Mouse (Mus musculus): ENCODE measurements around the gene Farp1. TPM values are rescaled to one million over a fixed set of nuclear protein-coding genes. Genes with fewer than 3 reads are reported as not detected.
A peak's percentile ranks its signal among the peaks of the same experiment; 100 is the strongest.
"Not testable (repeated sequence)": the region's sequence is repeated elsewhere in the genome, so short reads cannot be mapped to it uniquely, and the experiment has no call there.

Farp1 gene
- polyA plus RNA-seq, 1 experiment from 2014 or later = 35.6 TPM

DNA sequence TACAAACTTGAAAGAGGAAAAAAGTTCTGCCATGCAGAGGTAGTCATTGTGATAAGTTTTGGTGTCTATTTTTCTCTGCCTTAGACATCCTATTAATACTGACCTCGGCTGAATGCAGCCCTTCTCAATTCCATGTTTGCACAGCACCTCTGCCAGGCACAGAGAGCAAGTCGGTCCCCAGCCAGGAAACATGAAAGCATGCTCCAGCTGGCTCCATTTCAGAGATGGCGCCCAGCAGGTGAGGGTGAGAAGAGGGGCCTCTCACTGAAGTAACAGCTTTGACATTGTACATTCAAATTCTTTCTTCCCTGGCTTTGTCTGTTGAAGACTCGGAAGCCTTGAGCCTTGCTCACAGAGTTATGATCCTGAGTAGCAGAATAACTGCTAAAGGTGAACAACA is 140.9 kb downstream of the Farp1 start:
- Histone ChIP-seq H3K9ac (replicated peaks) (no peak overlapping the region), H3K36me3 (no peaks in the 10 kb centered on the region), H3K27me3 (no peaks in the 10 kb centered on the region), H3K27ac (replicated peaks) (no peak overlapping the region), H3K9me3 (no peaks in the 10 kb centered on the region), H3K4me3 (no peak overlapping the region), H3K4me1 (peaks cover 40% of the 10 kb centered on the region), H3K4me2 (replicated peaks) (no peak overlapping the region)
- no peak for ATAC-seq (replicated peaks)
- WGBS = 35% methylated on average over 4 of the region's 4 CpGs

DNA sequence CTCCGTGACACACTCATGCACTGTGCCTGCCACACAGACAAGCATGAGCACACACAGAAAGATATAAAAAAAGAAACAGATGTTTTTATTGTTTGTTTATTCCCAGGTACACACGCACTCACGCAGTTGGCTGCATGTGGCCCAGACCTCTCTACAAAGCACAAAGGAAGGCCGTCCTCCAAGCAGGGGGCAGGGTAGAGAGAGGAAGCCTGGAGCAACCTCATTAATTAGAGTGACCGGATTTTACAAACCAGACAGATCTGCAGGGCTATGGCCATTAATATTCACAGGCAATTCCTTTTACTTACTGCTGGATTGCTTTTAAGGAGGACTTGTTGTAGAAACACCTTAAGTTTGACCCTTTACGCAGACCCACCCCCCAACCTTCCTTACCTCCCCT is 142.9 kb downstream of the Farp1 start:
- H3K9ac ChIP-seq (replicated peaks) = no peak overlapping the region
- ATAC-seq (replicated peaks) = no peak
- no peaks in the 10 kb centered on the region for H3K9me3 ChIP-seq
- no peak overlapping the region for H3K4me2 ChIP-seq (replicated peaks)
- H3K4me3 ChIP-seq = no peak overlapping the region
- H3K4me1 ChIP-seq = peaks cover 20% of the 10 kb centered on the region
- H3K27me3 ChIP-seq = no peaks in the 10 kb centered on the region
- 50% methylated on average over 6 of the region's 6 CpGs for WGBS
- no peak overlapping the region for H3K27ac ChIP-seq (replicated peaks)
- no peaks in the 10 kb centered on the region for H3K36me3 ChIP-seq

- Histone ChIP-seq H3K4me1 (peaks cover 16% of the 10 kb centered on the region), H3K4me2 (replicated peaks) (no peak overlapping the region), H3K9ac (replicated peaks) (no peak overlapping the region), H3K9me3 (no peaks in the 10 kb centered on the region), H3K27ac (replicated peaks) (no peak overlapping the region), H3K27me3 (no peaks in the 10 kb centered on the region), H3K4me3 (no peak overlapping the region), H3K36me3 (no peaks in the 10 kb centered on the region)
- ATAC-seq (replicated peaks) = no peak
- 88% methylated on average over 9 of the region's 9 CpGs for WGBS
These were observed 145.6 kb downstream of the Farp1 start for GRCm38 (mm10) chr14:121180611-121181010.

GRCm38 (mm10) chr14:121181798-121182197 is 146.8 kb downstream of the Farp1 start:
- 89% methylated on average over 4 of the region's 4 CpGs for WGBS
- ATAC-seq (replicated peaks) = no peak
- no peaks in the 10 kb centered on the region for H3K27me3 ChIP-seq
- no peaks in the 10 kb centered on the region for H3K9me3 ChIP-seq
- H3K27ac ChIP-seq (replicated peaks) = no peak overlapping the region
- H3K4me3 ChIP-seq = no peak overlapping the region
- no peak overlapping the region for H3K9ac ChIP-seq (replicated peaks)
- H3K4me2 ChIP-seq (replicated peaks) = no peak overlapping the region
- no peaks in the 10 kb centered on the region for H3K36me3 ChIP-seq
- H3K4me1 ChIP-seq = peaks cover 7% of the 10 kb centered on the region; the same call in 1 of the 2 replicates

- H3K9me3 ChIP-seq = no peaks in the 10 kb centered on the region
- H3K9ac ChIP-seq (replicated peaks) = no peak overlapping the region
- 79% methylated on average over 8 of the region's 8 CpGs for WGBS
- ATAC-seq (replicated peaks) = no peak
- no peak overlapping the region for H3K4me3 ChIP-seq
- H3K4me1 ChIP-seq = peaks cover 7% of the 10 kb centered on the region; the same call in 1 of the 2 replicates
- no peaks in the 10 kb centered on the region for H3K36me3 ChIP-seq
- H3K4me2 ChIP-seq (replicated peaks) = no peak overlapping the region
- H3K27me3 ChIP-seq = no peaks in the 10 kb centered on the region
- no peak overlapping the region for H3K27ac ChIP-seq (replicated peaks)
These were observed 148.0 kb downstream of the Farp1 start for GRCm38 (mm10) chr14:121182967-121183366.

- Histone ChIP-seq H3K27ac (replicated peaks) (no peak overlapping the region), H3K4me1 (peaks cover 7% of the 10 kb centered on the region; the same call in 1 of the 2 replicates), H3K36me3 (no peaks in the 10 kb centered on the region), H3K9ac (replicated peaks) (no peak overlapping the region), H3K4me2 (replicated peaks) (no peak overlapping the region), H3K4me3 (no peak overlapping the region), H3K9me3 (no peaks in the 10 kb centered on the region), H3K27me3 (no peaks in the 10 kb centered on the region)
- 34% methylated on average over 8 of the region's 8 CpGs for WGBS
- peak; percentile 51; the same call in 1 of the 2 replicates for ATAC-seq (replicated peaks)
These were observed 148.6 kb downstream of the Farp1 start for GRCm38 (mm10) chr14:121183414-121184130.

DNA sequence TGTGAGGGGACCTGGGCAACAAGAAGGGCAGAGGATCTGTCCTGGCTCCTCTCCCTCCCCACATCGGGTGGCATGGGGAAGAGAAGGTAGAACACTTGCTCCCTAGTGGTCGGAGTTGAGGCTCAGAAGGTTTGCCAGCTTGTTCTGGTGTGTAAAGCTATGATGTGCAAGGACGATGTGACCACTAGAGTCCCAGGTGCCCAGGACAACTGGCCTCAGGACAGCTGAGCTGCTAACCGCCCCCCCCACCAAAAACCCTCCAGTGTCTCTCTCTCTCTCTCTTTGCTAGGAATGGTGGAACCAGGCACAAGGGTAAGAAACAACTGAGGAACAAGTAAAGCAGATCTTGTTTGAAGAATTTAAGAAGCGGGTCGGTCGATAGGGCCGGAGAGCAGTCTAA is 149.4 kb downstream of the Farp1 start:
- WGBS = 92% methylated on average over 8 of the region's 8 CpGs
- no peak overlapping the region for H3K4me3 ChIP-seq
- H3K27ac ChIP-seq (replicated peaks) = no peak overlapping the region
- no peak for ATAC-seq (replicated peaks)
- H3K27me3 ChIP-seq = no peaks in the 10 kb centered on the region
- H3K4me1 ChIP-seq = peaks cover 7% of the 10 kb centered on the region; the same call in 1 of the 2 replicates
- H3K4me2 ChIP-seq (replicated peaks) = no peak overlapping the region
- H3K9ac ChIP-seq (replicated peaks) = no peak overlapping the region
- no peaks in the 10 kb centered on the region for H3K9me3 ChIP-seq
- no peaks in the 10 kb centered on the region for H3K36me3 ChIP-seq

GRCm38 (mm10) chr14:121186402-121186894 is 151.4 kb downstream of the Farp1 start:
- Histone ChIP-seq H3K27ac (replicated peaks) (no peak overlapping the region), H3K4me1 (peaks cover 8% of the 10 kb centered on the region), H3K27me3 (no peaks in the 10 kb centered on the region), H3K4me2 (replicated peaks) (no peak overlapping the region), H3K36me3 (no peaks in the 10 kb centered on the region), H3K9me3 (no peaks in the 10 kb centered on the region), H3K4me3 (no peak overlapping the region), H3K9ac (replicated peaks) (no peak overlapping the region)
- WGBS = 91% methylated on average over 8 of the region's 8 CpGs
- ATAC-seq (replicated peaks) = no peak

GRCm38 (mm10) chr14:121189840-121190239 is 154.8 kb downstream of the Farp1 start:
- WGBS = 98% methylated on average over 10 of the region's 10 CpGs
- not testable (repeated sequence) for H3K36me3 ChIP-seq; H3K27me3 ChIP-seq; H3K27ac ChIP-seq (replicated peaks); H3K4me3 ChIP-seq; ATAC-seq (replicated peaks); H3K4me2 ChIP-seq (replicated peaks); H3K9me3 ChIP-seq; H3K9ac ChIP-seq (replicated peaks)
- peaks cover 12% of the 10 kb centered on the region for H3K4me1 ChIP-seq

- H3K9ac ChIP-seq (replicated peaks) = no peak overlapping the region
- no peaks in the 10 kb centered on the region for H3K9me3 ChIP-seq
- H3K36me3 ChIP-seq = no peaks in the 10 kb centered on the region
- no peak overlapping the region for H3K4me3 ChIP-seq
- no peaks in the 10 kb centered on the region for H3K27me3 ChIP-seq
- H3K4me2 ChIP-seq (replicated peaks) = no peak overlapping the region
- no peak overlapping the region for H3K27ac ChIP-seq (replicated peaks)
- peaks cover 12% of the 10 kb centered on the region for H3K4me1 ChIP-seq
- 92% methylated on average over 9 of the region's 9 CpGs for WGBS
- no peak for ATAC-seq (replicated peaks)
These were observed 155.4 kb downstream of the Farp1 start for GRCm38 (mm10) chr14:121190386-121190785.

GRCm38 (mm10) chr14:121191739-121192138 is 156.7 kb downstream of the Farp1 start:
- peaks cover 12% of the 10 kb centered on the region for H3K4me1 ChIP-seq
- no peak overlapping the region for H3K4me2 ChIP-seq (replicated peaks)
- 50% methylated on average over 13 of the region's 13 CpGs for WGBS
- no peaks in the 10 kb centered on the region for H3K27me3 ChIP-seq
- H3K36me3 ChIP-seq = no peaks in the 10 kb centered on the region
- peak overlapping the region; percentile 75 for H3K27ac ChIP-seq (replicated peaks)
- ATAC-seq (replicated peaks) = peak; percentile 79
- no peak overlapping the region for H3K4me3 ChIP-seq
- H3K9ac ChIP-seq (replicated peaks) = no peak overlapping the region
- H3K9me3 ChIP-seq = peaks cover 3% of the 10 kb centered on the region; the same call in 1 of the 2 replicates

- Histone ChIP-seq H3K9ac (replicated peaks) (no peak overlapping the region), H3K4me3 (no peak overlapping the region), H3K27me3 (no peaks in the 10 kb centered on the region), H3K36me3 (no peaks in the 10 kb centered on the region), H3K27ac (replicated peaks) (peak overlapping the region; percentile 75), H3K4me1 (peaks cover 12% of the 10 kb centered on the region), H3K4me2 (replicated peaks) (no peak overlapping the region), H3K9me3 (peaks cover 3% of the 10 kb centered on the region; the same call in 1 of the 2 replicates)
- WGBS = 57% methylated on average over 5 of the region's 5 CpGs
- no peak for ATAC-seq (replicated peaks)
These were observed 157.4 kb downstream of the Farp1 start for GRCm38 (mm10) chr14:121192394-121192793.

DNA sequence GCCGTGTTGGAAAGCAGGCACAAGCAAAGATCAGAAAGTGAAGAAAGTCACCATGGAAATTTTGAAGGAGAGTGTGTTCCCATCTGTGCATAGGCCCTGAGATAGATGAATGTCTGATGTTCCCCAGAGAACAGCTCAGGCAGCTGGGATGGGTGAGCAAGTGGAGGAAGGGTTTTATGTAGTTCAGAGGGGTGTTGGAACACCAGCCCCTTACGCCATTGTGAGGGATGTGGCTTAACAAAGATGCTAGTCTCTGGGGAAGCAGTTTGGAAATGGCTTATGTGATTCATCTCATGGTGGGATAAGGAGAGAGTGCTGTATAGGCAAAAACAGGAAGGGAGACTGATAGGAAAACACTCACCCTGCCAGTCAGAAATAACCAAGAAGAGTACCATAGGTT is 159.0 kb downstream of the Farp1 start:
- Histone ChIP-seq H3K36me3 (no peaks in the 10 kb centered on the region), H3K9ac (replicated peaks) (no peak overlapping the region), H3K4me3 (no peak overlapping the region), H3K9me3 (peaks cover 3% of the 10 kb centered on the region; the same call in 1 of the 2 replicates), H3K4me1 (peaks cover 21% of the 10 kb centered on the region), H3K27ac (replicated peaks) (no peak overlapping the region), H3K4me2 (replicated peaks) (no peak overlapping the region), H3K27me3 (no peaks in the 10 kb centered on the region)
- no peak for ATAC-seq (replicated peaks)
- 95% methylated on average over 2 of the region's 2 CpGs for WGBS

All from forebrain, embryonic 15.5 days (tissue).